Mouse (Mus musculus): ENCODE results near the gene Ogg1. TPM values are rescaled to one million over a fixed set of nuclear protein-coding genes. Genes with fewer than 3 reads are reported as not detected.
A peak's percentile ranks its signal among the peaks of the same experiment; 100 is the strongest.

Ogg1 gene
- 1 to 10 TPM; 7.1 to 7.2 TPM for total RNA-seq (2021)

GRCm38 (mm10) chr6:113326533-113327315 is at the start of gene Ogg1:
Gene Ogg1 (plus strand): TSS chr6:113326972.
- peak; percentile 99 for DNase-seq
- intact Hi-C loops (cut with DNase I) = loop anchor here (1.0 kb wide), 1 partner anchor 19 kb away; the partner anchor contains the start of gene Brpf1

GRCm38 (mm10) chr6:113281676-113282075 is 45.1 kb upstream of the Ogg1 start:
- intact Hi-C loops (cut with DNase I) = no loop called here

DNA sequence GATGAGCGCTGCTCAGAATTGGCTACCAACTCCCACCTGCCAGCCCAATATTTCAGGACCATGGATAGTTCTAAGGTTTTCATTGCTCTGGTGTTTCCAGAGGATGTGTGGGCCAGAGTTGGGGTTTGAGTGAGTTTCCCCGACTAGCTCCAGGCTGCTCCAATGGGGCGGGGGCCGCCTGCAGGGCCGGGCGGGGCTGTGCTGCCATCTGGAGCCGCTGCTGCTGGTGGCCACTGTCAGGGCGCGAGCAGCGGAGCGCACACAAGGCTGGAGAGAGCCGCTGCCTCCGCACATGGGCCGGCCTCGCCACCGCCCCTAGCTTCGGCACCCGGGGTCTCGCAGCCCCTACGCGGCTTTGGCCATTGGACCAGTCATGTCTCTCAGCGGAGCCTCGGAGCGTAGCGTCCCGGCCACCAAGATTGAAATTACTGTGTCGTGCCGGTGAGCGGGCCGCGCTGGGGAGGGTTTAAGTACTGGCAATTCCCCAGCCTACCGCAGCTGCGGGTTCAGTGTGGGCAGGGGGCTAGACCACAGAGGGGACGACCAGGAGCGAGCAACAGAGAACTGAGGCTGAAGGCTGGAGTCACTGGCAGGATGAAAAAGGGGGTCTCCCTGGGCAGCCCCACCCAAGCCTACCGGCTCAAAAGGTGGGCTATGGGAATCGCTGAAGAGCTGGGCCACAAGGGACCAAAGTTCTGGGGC is 44.5 kb upstream of the Ogg1 start, which contains the start of gene Cpne9:
Cpne9 (plus strand) TSS at position 207 of the 702 bp plus-strand sequence.
- DNase-seq = peak; percentile 20 to 32
- intact Hi-C loops (cut with DNase I) = no loop called here

More at GRCm38 (mm10) chr6:113281676-113282075, 45.1 kb upstream of the Ogg1 start:
- DNase-seq = no peak

- no peak for DNase-seq
- intact Hi-C loops (cut with DNase I) = no loop called here
Observed at GRCm38 (mm10) chr6:113282969-113283368, 43.8 kb upstream of the Ogg1 start.

GRCm38 (mm10) chr6:113283500-113283899 is 43.3 kb upstream of the Ogg1 start:
- intact Hi-C loops (cut with DNase I) = no loop called here
- no peak for DNase-seq

GRCm38 (mm10) chr6:113284931-113285330 is 41.8 kb upstream of the Ogg1 start:
- no peak for DNase-seq
- intact Hi-C loops (cut with DNase I) = no loop called here

DNA sequence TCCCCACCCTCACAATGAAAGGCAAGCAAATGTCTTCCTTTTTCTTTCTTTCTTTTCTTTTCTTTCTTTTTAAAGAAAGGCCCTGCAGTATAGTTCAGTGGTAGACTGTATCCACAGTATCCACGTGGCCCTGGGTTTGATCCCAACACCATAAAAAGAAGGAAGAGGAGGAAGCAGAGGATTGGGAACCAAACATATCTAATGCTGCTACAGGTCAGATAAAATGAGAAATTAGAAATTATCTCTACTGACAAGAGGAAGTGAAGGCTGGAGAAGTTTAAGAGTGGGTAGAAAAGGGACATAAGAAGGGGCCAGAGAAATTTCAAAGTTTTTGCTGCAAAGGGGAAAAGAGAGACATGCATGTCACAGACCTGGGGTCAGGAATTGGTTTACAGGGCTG is 40.5 kb upstream of the Ogg1 start:
- intact Hi-C loops (cut with DNase I) = no loop called here
- no peak for DNase-seq

DNA sequence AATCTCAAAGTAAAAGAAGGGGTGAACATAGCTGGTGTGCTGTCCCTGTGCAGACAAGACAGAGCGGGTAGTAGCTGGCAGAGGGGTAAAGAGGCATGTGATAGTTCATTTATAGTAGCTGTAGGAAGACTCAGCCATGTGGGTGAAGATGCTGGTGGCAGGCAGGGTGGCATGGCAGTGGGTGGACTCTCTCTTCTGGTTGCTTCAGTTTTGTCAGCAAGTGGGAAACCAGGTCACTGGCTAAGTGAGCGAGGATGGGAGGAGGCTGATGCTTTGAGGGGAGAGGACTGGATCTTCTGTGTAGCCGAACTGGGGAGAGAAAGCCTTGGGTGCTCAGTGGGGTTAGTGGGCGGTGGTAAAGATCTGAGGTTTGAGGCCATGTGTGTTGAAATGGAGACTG is 39.5 kb upstream of the Ogg1 start:
- no peak for DNase-seq
- intact Hi-C loops (cut with DNase I) = no loop called here

GRCm38 (mm10) chr6:113289346-113289745 is 37.4 kb upstream of the Ogg1 start:
- DNase-seq = no peak
- intact Hi-C loops (cut with DNase I) = no loop called here

- intact Hi-C loops (cut with DNase I) = loop anchor here (5.0 kb wide), 1 partner anchor 468 kb away; no protein-coding TSS in a partner anchor
- no peak for DNase-seq
Observed at GRCm38 (mm10) chr6:113290346-113290745, 36.4 kb upstream of the Ogg1 start.

DNA sequence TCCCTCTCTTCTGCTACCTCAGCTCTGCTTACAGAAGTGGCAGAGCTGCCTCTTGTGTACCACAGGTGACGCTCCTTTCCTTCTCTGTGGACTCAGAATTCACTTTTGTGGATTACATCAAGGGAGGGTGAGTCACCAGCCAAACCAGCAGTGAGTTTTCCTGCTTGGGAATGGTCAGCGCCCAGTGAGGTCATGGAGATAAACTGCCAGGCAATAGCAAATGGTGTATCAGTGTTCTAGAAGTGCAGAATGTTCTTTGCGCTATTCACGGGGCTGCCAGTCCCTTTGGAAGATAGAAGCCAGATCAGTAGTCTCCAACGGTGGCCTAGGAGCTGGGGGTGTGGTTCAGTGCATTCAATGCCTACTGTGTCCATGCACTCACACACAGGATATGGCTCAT is 33.8 kb upstream of the Ogg1 start:
- intact Hi-C loops (cut with DNase I) = loop anchor here (5.0 kb wide), 1 partner anchor 471 kb away; no protein-coding TSS in a partner anchor
- DNase-seq = peak in 1 of 2 experiments; percentile 24

DNA sequence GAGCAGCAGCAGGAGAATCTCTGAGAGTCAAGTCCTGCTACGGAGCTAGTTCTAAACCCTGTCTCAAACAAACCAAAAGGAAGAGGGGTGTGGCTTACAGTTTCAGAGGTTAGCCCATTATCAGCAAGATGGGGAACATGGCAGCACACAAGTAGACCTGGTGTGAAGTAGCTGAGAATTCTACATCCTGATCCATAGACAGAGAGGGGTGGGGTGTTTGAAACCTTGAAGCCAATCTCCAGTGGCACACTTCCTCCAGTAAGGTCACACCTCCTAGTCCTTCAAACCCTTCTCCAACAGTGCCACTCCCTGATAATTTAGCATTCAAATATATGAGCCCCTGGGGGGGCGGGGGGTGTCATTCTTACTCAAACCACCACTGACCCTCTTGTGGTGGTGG is 30.7 kb upstream of the Ogg1 start:
- no peak for DNase-seq
- intact Hi-C loops (cut with DNase I) = no loop called here

DNA sequence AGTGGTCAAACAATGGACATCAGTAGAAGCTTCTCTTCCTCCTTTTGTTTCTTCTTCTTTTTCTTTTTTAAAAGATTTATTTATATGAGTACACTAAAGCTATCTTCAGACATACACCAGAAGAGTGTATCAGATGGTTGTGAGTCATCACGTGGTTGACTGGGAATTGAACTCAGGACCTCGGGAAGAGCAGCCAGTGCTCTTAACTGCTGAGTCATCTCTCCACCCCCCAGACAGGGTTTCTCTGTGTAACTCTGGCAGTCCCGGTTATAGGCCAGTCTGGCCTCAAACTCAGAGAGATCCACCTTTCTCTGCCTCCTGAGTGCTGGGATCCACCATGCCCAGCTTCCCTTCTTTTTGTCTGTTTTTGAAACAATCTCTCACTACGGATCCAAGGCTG is 30.1 kb upstream of the Ogg1 start:
- intact Hi-C loops (cut with DNase I) = no loop called here

DNA sequence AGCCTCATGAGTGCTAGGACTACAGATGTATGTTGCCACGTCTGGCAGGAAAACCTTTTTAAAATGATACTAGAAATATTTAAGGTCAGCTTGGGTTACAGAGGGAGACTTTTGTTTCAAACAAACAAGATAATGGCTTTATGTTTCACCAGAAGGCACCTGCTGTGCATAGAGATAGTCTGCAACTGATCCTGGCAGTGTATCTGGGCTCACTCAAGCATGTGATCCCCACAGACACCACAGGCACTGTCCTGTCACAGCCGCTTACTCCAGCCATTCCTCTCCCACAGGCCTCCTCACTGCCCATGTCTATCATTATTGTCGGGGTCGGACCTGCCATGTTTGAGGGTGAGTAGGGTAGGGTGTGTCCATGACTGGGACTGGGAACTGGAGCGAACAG is 25.4 kb upstream of the Ogg1 start:
- no peak for DNase-seq
- intact Hi-C loops (cut with DNase I) = loop anchor here (5.0 to 10.0 kb wide), 5 partner anchors 64 to 897 kb away; partner anchors contain the start of genes Mtmr14, Rad18 and Tatdn2

More for the DNA sequence above, 30.1 kb upstream of the Ogg1 start:
- DNase-seq = no peak

DNA sequence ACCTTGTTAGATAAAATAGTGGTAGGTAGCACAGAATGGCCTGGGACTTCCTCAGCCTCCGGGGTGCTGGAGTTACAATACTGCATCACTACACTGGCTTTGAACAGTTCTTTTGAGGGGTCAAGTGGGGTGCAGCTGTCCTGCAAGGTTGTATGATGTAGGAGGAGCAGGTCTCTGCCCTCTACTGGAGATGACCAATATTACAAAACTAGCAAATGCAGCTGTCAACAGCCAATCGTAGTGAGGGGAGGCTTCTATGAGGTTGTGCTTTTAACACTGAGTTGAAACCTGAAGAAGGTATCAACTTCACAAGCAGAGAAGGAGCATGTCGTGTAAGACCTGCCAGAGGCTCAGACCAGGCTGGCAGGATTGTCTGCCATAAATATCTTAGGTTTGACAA is 24.5 kb upstream of the Ogg1 start:
- intact Hi-C loops (cut with DNase I) = loop anchor here (2.0 to 10.0 kb wide), 6 partner anchors 65 to 897 kb away; partner anchors contain the start of genes Mtmr14, Rad18 and Tatdn2
- peak in 1 of 2 experiments; percentile 41 for DNase-seq

GRCm38 (mm10) chr6:113306322-113306985 is 20.3 kb upstream of the Ogg1 start:
- intact Hi-C loops (cut with DNase I) = loop anchor here (2.0 to 10.0 kb wide), 4 partner anchors 72 to 902 kb away; partner anchors contain the start of genes Arpc4, Tatdn2 and Thumpd3
- peak; percentile 100 for DNase-seq

GRCm38 (mm10) chr6:113306986-113307349 is 19.8 kb upstream of the Ogg1 start, which contains the start of gene Brpf1:
Gene Brpf1 (plus strand): TSS chr6:113307137.
- intact Hi-C loops (cut with DNase I) = loop anchor here (1.0 to 10.0 kb wide), 5 partner anchors 19 to 902 kb away; partner anchors contain the start of genes Arpc4, Ogg1, Tatdn2 and Thumpd3
- no peak for DNase-seq

- peak; percentile 50 to 68 for DNase-seq
- intact Hi-C loops (cut with DNase I) = loop anchor here (1.0 to 10.0 kb wide), 5 partner anchors 19 to 903 kb away; partner anchors contain the start of genes Arpc4, Ogg1, Tatdn2 and Thumpd3
Observed at GRCm38 (mm10) chr6:113307481-113308121, 19.2 kb upstream of the Ogg1 start.

- peak; percentile 42 to 51 for DNase-seq
- intact Hi-C loops (cut with DNase I) = loop anchor here (10.0 kb wide), 2 partner anchors 387 to 903 kb away; partner anchors contain the start of gene Tatdn2
Observed at GRCm38 (mm10) chr6:113308141-113308540, 18.6 kb upstream of the Ogg1 start.

GRCm38 (mm10) chr6:113315972-113316371 is 10.8 kb upstream of the Ogg1 start:
- intact Hi-C loops (cut with DNase I) = no loop called here
- no peak for DNase-seq
